ENCODE assay signal across 28 mouse cellular contexts in genomic region chr2:14656673-14657072, GRCm38 (mm10). TPM values are rescaled to one million over a fixed set of nuclear protein-coding genes. Genes with fewer than 3 reads are reported as not detected.
DNase-seq lines count a peak whose midpoint lies in the region; ATAC-seq lines count a peak whose summit lies in the region.
"Had no signal": no experiment of that assay in that cellular context is flagged by ENCODE, and none has a peak within 500 bp of the region (broad histone marks: within the 10 kb centered on the region; RNA-seq: fewer than 3 reads in every experiment).

No protein-coding gene starts in this region.

- H3K36me3 ChIP-seq in forebrain, embryonic 14.5 days (ENCODE audit: control insufficient read depth, insufficient read depth, low read length) = no peaks in the 10 kb centered on the region
- no peaks in the 10 kb centered on the region for H3K36me3 ChIP-seq in forebrain, embryonic 11.5 days (ENCODE audit: control insufficient read depth, insufficient read depth, low read length)
- H3K36me3 ChIP-seq in midbrain, embryonic 11.5 days (ENCODE audit: control insufficient read depth, insufficient read depth, low read length) = no peaks in the 10 kb centered on the region
- H3K36me3 ChIP-seq in midbrain, embryonic 10.5 days = no peaks in the 10 kb centered on the region
- H3K36me3 ChIP-seq in hindbrain, embryonic 13.5 days = no peaks in the 10 kb centered on the region
- no peaks in the 10 kb centered on the region for H3K36me3 ChIP-seq in midbrain, embryonic 16.5 days (ENCODE audit: control insufficient read depth, insufficient read depth, low read length)
- H3K36me3 ChIP-seq in heart, embryonic 11.5 days (ENCODE audit: control insufficient read depth, insufficient read depth, low read length) = no peaks in the 10 kb centered on the region
- H3K36me3 ChIP-seq: embryonic facial prominence, embryonic 12.5 days; heart, embryonic 13.5 days; intestine, embryonic 15.5 days; liver, embryonic 15.5 days; neural tube, embryonic 12.5 days had no signal

- no peak overlapping the region for H3K9ac ChIP-seq in forebrain, embryonic 14.5 days (ENCODE audit: low read length)
- H3K9ac ChIP-seq in forebrain, embryonic 11.5 days (ENCODE audit: low read length) = no peak overlapping the region
- H3K9ac ChIP-seq in midbrain, embryonic 11.5 days (ENCODE audit: low read length) = no peak overlapping the region
- H3K9ac ChIP-seq in hindbrain, embryonic 13.5 days = no peak overlapping the region
- H3K9ac ChIP-seq in midbrain, embryonic 16.5 days (ENCODE audit: low read depth, low read length) = no peak overlapping the region
- H3K9ac ChIP-seq in heart, embryonic 11.5 days (ENCODE audit: low read depth, low read length) = no peak overlapping the region
- H3K9ac ChIP-seq: embryonic facial prominence, embryonic 12.5 days; heart, embryonic 13.5 days; intestine, embryonic 15.5 days; liver, embryonic 15.5 days; lung, embryonic 14.5 days; neural tube, embryonic 12.5 days had no signal

- no peak for DNase-seq in forebrain, embryonic 14.5 days (ENCODE audit: low spot score)
- no peak for DNase-seq in forebrain, embryonic 11.5 days (ENCODE audit: low spot score)
- no peak for DNase-seq in midbrain, embryonic 11.5 days (ENCODE audit: low spot score, missing footprints)
- no peak for DNase-seq in midbrain, embryonic 10.5 days (ENCODE audit: low spot score)
- DNase-seq in right cerebral cortex, postnatal 14 days = no peak
- DNase-seq: adrenal gland, postnatal 14 days; cerebellum, adult 11-12 months; cerebellum, adult 9-11 months; heart, adult 2 months; heart, postnatal 10 days; kidney, adult 8-10 months; kidney, postnatal 4 days; liver; lung, embryonic 14.5 days; lung, postnatal 14 days; retina, postnatal 1 day; right cerebral cortex, postnatal 25 days; spleen, adult 18-20 months; thymus, postnatal 14 days had no signal

- peak; percentile 33; the same call in 1 of the 2 replicates for ATAC-seq in forebrain, embryonic 14.5 days
- ATAC-seq in forebrain, embryonic 11.5 days (replicated peaks; ENCODE audit: low FRiP score) = no peak
- peak; percentile 54; the same call in 1 of the 2 replicates for ATAC-seq in midbrain, embryonic 11.5 days (ENCODE audit: low FRiP score)
- peak; percentile 63 for ATAC-seq in hindbrain, embryonic 13.5 days (ENCODE audit: low FRiP score)
- ATAC-seq in midbrain, embryonic 16.5 days = peak; percentile 60; the same call in 1 of the 2 replicates
- ATAC-seq in heart, embryonic 11.5 days (replicated peaks; ENCODE audit: insufficient number of reproducible peaks, low FRiP score, low TSS enrichment) = no peak
- ATAC-seq: intestine, embryonic 15.5 days had no signal

- 50% methylated on average over 4 of the region's 4 CpGs for whole genome bisulfite sequencing in forebrain, embryonic 14.5 days
- 69% methylated on average over 4 of the region's 4 CpGs for WGBS in forebrain, embryonic 11.5 days
- 73% methylated on average over 4 of the region's 4 CpGs for WGBS in midbrain, embryonic 11.5 days
- 72% methylated on average over 4 of the region's 4 CpGs for WGBS in midbrain, embryonic 10.5 days
- 47% methylated on average over 4 of the region's 4 CpGs for WGBS in hindbrain, embryonic 13.5 days
- 51% methylated on average over 4 of the region's 4 CpGs for WGBS in midbrain, embryonic 16.5 days
- 74% methylated on average over 4 of the region's 4 CpGs for WGBS in heart, embryonic 11.5 days (ENCODE audit: insufficient replicate concordance)

- H3K27me3 ChIP-seq in forebrain, embryonic 14.5 days (replicated peaks; ENCODE audit: control insufficient read depth, insufficient read depth, low read length) = no peaks in the 10 kb centered on the region
- H3K27me3 ChIP-seq in forebrain, embryonic 11.5 days (ENCODE audit: control insufficient read depth, insufficient read depth, low read length) = no peaks in the 10 kb centered on the region
- H3K27me3 ChIP-seq in midbrain, embryonic 11.5 days (ENCODE audit: control insufficient read depth, insufficient read depth, low read length) = no peaks in the 10 kb centered on the region
- no peaks in the 10 kb centered on the region for H3K27me3 ChIP-seq in midbrain, embryonic 10.5 days (ENCODE audit: low read depth, poor library complexity, severe bottlenecking)
- H3K27me3 ChIP-seq in hindbrain, embryonic 13.5 days = no peaks in the 10 kb centered on the region
- no peaks in the 10 kb centered on the region for H3K27me3 ChIP-seq in midbrain, embryonic 16.5 days (ENCODE audit: control insufficient read depth, insufficient read depth, low read depth, low read length)
- no peaks in the 10 kb centered on the region for H3K27me3 ChIP-seq in heart, embryonic 11.5 days (ENCODE audit: control insufficient read depth, insufficient read depth, low read length)
- H3K27me3 ChIP-seq: embryonic facial prominence, embryonic 12.5 days; heart, embryonic 13.5 days; intestine, embryonic 15.5 days; liver, embryonic 15.5 days; neural tube, embryonic 12.5 days had no signal

- no peak overlapping the region for H3K27ac ChIP-seq in forebrain, embryonic 14.5 days (ENCODE audit: low read depth, low read length)
- no peak overlapping the region for H3K27ac ChIP-seq in forebrain, embryonic 11.5 days (ENCODE audit: low read depth, low read length)
- no peak overlapping the region for H3K27ac ChIP-seq in midbrain, embryonic 11.5 days (ENCODE audit: low read depth, low read length)
- no peak overlapping the region for H3K27ac ChIP-seq in midbrain, embryonic 10.5 days (replicated peaks)
- H3K27ac ChIP-seq in hindbrain, embryonic 13.5 days = no peak overlapping the region
- H3K27ac ChIP-seq in midbrain, embryonic 16.5 days (ENCODE audit: low read length) = peak overlapping the region; percentile 28; the same call in 1 of the 2 replicates
- H3K27ac ChIP-seq in heart, embryonic 11.5 days (ENCODE audit: low read depth, low read length) = no peak overlapping the region
- H3K27ac ChIP-seq: embryonic facial prominence, embryonic 12.5 days; heart, adult 2 months; heart, embryonic 13.5 days; intestine, embryonic 15.5 days; kidney, postnatal 0 days; liver, embryonic 15.5 days; neural tube, embryonic 12.5 days had no signal

- H3K4me1 ChIP-seq in forebrain, embryonic 14.5 days (ENCODE audit: control insufficient read depth, insufficient read depth, low read length) = no peaks in the 10 kb centered on the region; the same call in 1 of the 2 replicates
- H3K4me1 ChIP-seq in forebrain, embryonic 11.5 days (replicated peaks; ENCODE audit: control insufficient read depth, insufficient read depth, low read length) = no peaks in the 10 kb centered on the region
- H3K4me1 ChIP-seq in midbrain, embryonic 11.5 days (ENCODE audit: control insufficient read depth, insufficient read depth, low read length) = peaks cover 8% of the 10 kb centered on the region; the same call in 1 of the 2 replicates
- H3K4me1 ChIP-seq in midbrain, embryonic 10.5 days = peaks cover 17% of the 10 kb centered on the region
- peaks cover 15% of the 10 kb centered on the region for H3K4me1 ChIP-seq in hindbrain, embryonic 13.5 days (replicated peaks)
- H3K4me1 ChIP-seq in midbrain, embryonic 16.5 days (ENCODE audit: control insufficient read depth, insufficient read depth, low read length) = peaks cover 10% of the 10 kb centered on the region
- H3K4me1 ChIP-seq in heart, embryonic 11.5 days (ENCODE audit: control insufficient read depth, insufficient read depth, low read length) = peaks cover 2% of the 10 kb centered on the region; the same call in 1 of the 2 replicates
- H3K4me1 ChIP-seq: intestine, embryonic 15.5 days; liver, embryonic 15.5 days; neural tube, embryonic 12.5 days had no signal

- H3K4me3 ChIP-seq in forebrain, embryonic 14.5 days (ENCODE audit: low read depth, low read length) = no peak overlapping the region
- no peak overlapping the region for H3K4me3 ChIP-seq in forebrain, embryonic 11.5 days (ENCODE audit: low read depth, low read length)
- no peak overlapping the region for H3K4me3 ChIP-seq in midbrain, embryonic 11.5 days (ENCODE audit: low read depth, low read length)
- no peak overlapping the region for H3K4me3 ChIP-seq in midbrain, embryonic 10.5 days
- H3K4me3 ChIP-seq in hindbrain, embryonic 13.5 days = no peak overlapping the region
- H3K4me3 ChIP-seq in midbrain, embryonic 16.5 days (ENCODE audit: low read depth, low read length) = no peak overlapping the region
- H3K4me3 ChIP-seq in heart, embryonic 11.5 days (ENCODE audit: low read depth, low read length) = no peak overlapping the region
- H3K4me3 ChIP-seq: embryonic facial prominence, embryonic 12.5 days; heart, adult 2 months; heart, embryonic 13.5 days; intestine, embryonic 15.5 days; liver, embryonic 15.5 days; neural tube, embryonic 12.5 days had no signal

- no peaks in the 10 kb centered on the region for H3K9me3 ChIP-seq in forebrain, embryonic 14.5 days (replicated peaks; ENCODE audit: control insufficient read depth, low read length)
- no peaks in the 10 kb centered on the region for H3K9me3 ChIP-seq in forebrain, embryonic 11.5 days (ENCODE audit: control insufficient read depth, low read length)
- no peaks in the 10 kb centered on the region for H3K9me3 ChIP-seq in midbrain, embryonic 11.5 days (ENCODE audit: control insufficient read depth, low read length)
- H3K9me3 ChIP-seq in midbrain, embryonic 10.5 days (replicated peaks) = no peaks in the 10 kb centered on the region
- no peaks in the 10 kb centered on the region for H3K9me3 ChIP-seq in hindbrain, embryonic 13.5 days
- no peaks in the 10 kb centered on the region for H3K9me3 ChIP-seq in midbrain, embryonic 16.5 days (replicated peaks; ENCODE audit: control insufficient read depth, low read length, poor library complexity, severe bottlenecking)
- no peaks in the 10 kb centered on the region for H3K9me3 ChIP-seq in heart, embryonic 11.5 days (replicated peaks; ENCODE audit: control insufficient read depth, low read length)
- H3K9me3 ChIP-seq: embryonic facial prominence, embryonic 12.5 days; heart, embryonic 13.5 days; intestine, embryonic 15.5 days; liver, embryonic 15.5 days; neural tube, embryonic 12.5 days had no signal

- H3K4me2 ChIP-seq in forebrain, embryonic 14.5 days (ENCODE audit: low read length) = no peak overlapping the region
- no peak overlapping the region for H3K4me2 ChIP-seq in forebrain, embryonic 11.5 days (ENCODE audit: low read depth, low read length, severe bottlenecking)
- no peak overlapping the region for H3K4me2 ChIP-seq in midbrain, embryonic 11.5 days
- H3K4me2 ChIP-seq in hindbrain, embryonic 13.5 days = no peak overlapping the region
- no peak overlapping the region for H3K4me2 ChIP-seq in midbrain, embryonic 16.5 days (ENCODE audit: low read length)
- no peak overlapping the region for H3K4me2 ChIP-seq in heart, embryonic 11.5 days
- H3K4me2 ChIP-seq: embryonic facial prominence, embryonic 12.5 days; heart, embryonic 13.5 days; intestine, embryonic 15.5 days; liver, embryonic 15.5 days; lung, embryonic 14.5 days; neural tube, embryonic 12.5 days had no signal

RNA-seq across cellular contexts. Expression of gene Cacnb2, which starts 53.8 kb away (rescaled TPM):
- 2.4 and 3.2 TPM in 2 replicates for polyA plus RNA-seq in forebrain, embryonic 14.5 days (2014; fragmentation: Nextera tagmentation; extraction: Ambion mirVana)
- 2.9 and 4.0 TPM in 2 replicates for polyA plus RNA-seq in forebrain, embryonic 11.5 days (2014; fragmentation: Nextera tagmentation; extraction: Ambion mirVana)
- 1.1 TPM in 2 replicates for polyA plus RNA-seq in midbrain, embryonic 11.5 days (2014; fragmentation: Nextera tagmentation; extraction: Ambion mirVana)
- polyA plus RNA-seq in midbrain, embryonic 10.5 days (2016; fragmentation: Nextera tagmentation; extraction: Ambion mirVana) = 1.7 and 1.8 TPM in 2 replicates
- 3.8 and 4.0 TPM in 2 replicates for polyA plus RNA-seq in hindbrain, embryonic 13.5 days (2015; fragmentation: Nextera tagmentation; extraction: Ambion mirVana)
- 7.9 and 8.9 TPM in 2 replicates for polyA plus RNA-seq in midbrain, embryonic 16.5 days (2015; fragmentation: Nextera tagmentation; extraction: Ambion mirVana)
- 7.6 and 12.2 TPM in 2 replicates for polyA plus RNA-seq in heart, embryonic 11.5 days (2014; fragmentation: Nextera tagmentation; extraction: Ambion mirVana)

Comparison
In these comparisons a context has a peak if more than half of its experiments do, and no peak if none do; other contexts are left out.
1. ATAC-seq: peak in forebrain, embryonic 14.5 days (single experiment), midbrain, embryonic 11.5 days (single experiment), hindbrain, embryonic 13.5 days (single experiment) and midbrain, embryonic 16.5 days (single experiment); none in forebrain, embryonic 11.5 days (single experiment) and heart, embryonic 11.5 days (single experiment).